Mouse (Mus musculus) bone marrow, adult 2 months (tissue): ENCODE data around the gene Palld.

Experiments
- CTCF ChIP-seq: fragments of 200-500 bp; IDR thresholded peaks from 2 replicates; pipeline ENCODE4 v1.5.1; 2011; ENCODE audit warnings: low read length, control low read depth; ENCODE audit not compliant: control insufficient read depth, insufficient read depth
- POLR2A ChIP-seq: fragments of 200-500 bp; IDR thresholded peaks from 2 replicates; pipeline ENCODE4 v1.6.1; 2011; ENCODE audit warnings: low read depth, mild to moderate bottlenecking, control low read depth, low read length, borderline replicate concordance; ENCODE audit not compliant: control insufficient read depth

DNA sequence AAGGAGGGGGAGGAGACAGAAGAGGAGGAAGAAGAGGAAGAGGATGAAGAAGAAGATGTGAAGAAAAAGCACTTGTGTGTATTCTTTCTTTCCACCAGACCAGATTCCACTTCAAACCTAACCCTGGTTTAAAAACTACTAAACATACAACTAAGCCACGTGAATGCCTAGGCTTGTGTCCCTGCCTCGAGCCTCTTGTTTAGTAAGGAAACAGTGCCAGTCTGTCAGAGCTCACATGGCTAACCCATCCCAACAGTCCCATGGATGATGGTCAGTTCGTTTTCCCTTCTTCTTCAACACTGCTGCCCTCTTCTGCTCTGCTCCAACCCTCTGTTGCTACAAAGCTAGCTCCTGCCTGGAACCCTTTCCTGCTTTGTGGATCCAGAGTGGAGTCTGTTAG lies 316.7 kb downstream of the Palld start:
- no peak for TF ChIP-seq CTCF
- TF ChIP-seq POLR2A: no peak
